ENCODE assay signal across 8 mouse cellular contexts in genomic region chr7:79467951-79468350, GRCm38 (mm10). TPM values are rescaled to one million over a fixed set of nuclear protein-coding genes. Genes with fewer than 3 reads are reported as not detected.
DNase-seq lines count a peak whose midpoint lies in the region; ATAC-seq lines count a peak whose summit lies in the region.

No protein-coding gene starts in this region.

- no peak for ATAC-seq in cerebellum, adult (ENCODE audit: insufficient number of reproducible peaks, low FRiP score, low TSS enrichment)
- ATAC-seq in hindbrain, embryonic 11.5 days (ENCODE audit: low FRiP score), result no peak
- ATAC-seq in liver, embryonic 16.5 days (ENCODE audit: low read depth), result no peak

- H3K4me2 ChIP-seq in hindbrain, embryonic 11.5 days (replicated peaks; ENCODE audit: low read depth, low read length), result peak overlapping the region; percentile 22
- H3K4me2 ChIP-seq in liver, embryonic 16.5 days (ENCODE audit: low read depth, low read length), result peak overlapping the region; percentile 38; the same call in 1 of the 2 replicates

- H3K4me3 ChIP-seq in hindbrain, embryonic 11.5 days (ENCODE audit: low read depth, low read length), result no peak overlapping the region; the same call in 1 of the 2 replicates
- H3K4me3 ChIP-seq in liver, embryonic 16.5 days (ENCODE audit: low read depth, low read length), result no peak overlapping the region

- H3K9ac ChIP-seq in hindbrain, embryonic 11.5 days (ENCODE audit: low read depth, low read length), result no peak overlapping the region
- no peak overlapping the region for H3K9ac ChIP-seq in liver, embryonic 16.5 days (ENCODE audit: low read depth, low read length)

- no peaks in the 10 kb centered on the region for H3K27me3 ChIP-seq in hindbrain, embryonic 11.5 days (ENCODE audit: control insufficient read depth, insufficient read depth, low read length)
- peaks cover 4% of the 10 kb centered on the region; the same call in 1 of the 2 replicates for H3K27me3 ChIP-seq in liver, embryonic 16.5 days (ENCODE audit: control insufficient read depth, insufficient read depth, low read depth, low read length)

- H3K36me3 ChIP-seq in hindbrain, embryonic 11.5 days (ENCODE audit: control insufficient read depth, insufficient read depth, low read length), result no peaks in the 10 kb centered on the region
- H3K36me3 ChIP-seq in liver, embryonic 16.5 days (ENCODE audit: control insufficient read depth, insufficient read depth), result no peaks in the 10 kb centered on the region

- no peak overlapping the region for H3K27ac ChIP-seq in hindbrain, embryonic 11.5 days (ENCODE audit: low read depth, low read length)
- no peak overlapping the region for H3K27ac ChIP-seq in liver, embryonic 16.5 days (ENCODE audit: low read length)

- H3K9me3 ChIP-seq in hindbrain, embryonic 11.5 days (ENCODE audit: control insufficient read depth, low read length), result no peaks in the 10 kb centered on the region
- no peaks in the 10 kb centered on the region for H3K9me3 ChIP-seq in liver, embryonic 16.5 days (replicated peaks; ENCODE audit: control insufficient read depth, low read length)

- H3K4me1 ChIP-seq in hindbrain, embryonic 11.5 days (replicated peaks; ENCODE audit: control insufficient read depth, insufficient read depth, low read length), result peaks cover 11% of the 10 kb centered on the region
- peaks cover 25% of the 10 kb centered on the region for H3K4me1 ChIP-seq in liver, embryonic 16.5 days (ENCODE audit: control insufficient read depth, low read depth, low read length)

- peak; percentile 38 for DNase-seq in cerebellum, adult 9-10 months
- DNase-seq in MN1 (ENCODE audit: low spot score), result peak; percentile 10
- no peak for DNase-seq in hindbrain, embryonic 11.5 days (ENCODE audit: low spot score)
- no peak for DNase-seq in adrenal gland, postnatal 25 days
- no peak for DNase-seq in spleen, postnatal 10 days (ENCODE audit: low spot score in 2 of 2)
- no peak for DNase-seq in adrenal gland, postnatal 10 days

- WGBS in hindbrain, embryonic 11.5 days, result 14% methylated on average over 3 of the region's 6 CpGs
- WGBS in liver, embryonic 16.5 days (ENCODE audit: insufficient replicate concordance), result 13% methylated on average over 3 of the region's 6 CpGs

RNA-seq across cellular contexts. Expression of gene Polg, which starts 1.8 kb away (rescaled TPM):
- polyA plus RNA-seq in hindbrain, embryonic 11.5 days (2014; fragmentation: Nextera tagmentation; extraction: Ambion mirVana), result 22.5 and 26.3 TPM in 2 replicates
- polyA plus RNA-seq in liver, embryonic 16.5 days (2015; fragmentation: Nextera tagmentation; extraction: Ambion mirVana), result 14.9 and 16.2 TPM in 2 replicates
- total RNA-seq in adrenal gland, postnatal 25 days (2021), result 61.6 and 81.1 TPM in 2 replicates
- 10 to 100 TPM; 78.9 to 83.1 TPM for total RNA-seq in adrenal gland, postnatal 10 days (2021)

Comparison
In these comparisons a context has a peak if more than half of its experiments do, and no peak if none do; other contexts are left out.
1. DNase-seq: peak in cerebellum, adult 9-10 months (single experiment) and MN1 (single experiment); none in hindbrain, embryonic 11.5 days (single experiment), adrenal gland, postnatal 25 days (single experiment), spleen, postnatal 10 days (0 of 2) and adrenal gland, postnatal 10 days (single experiment).